Mouse (Mus musculus): ENCODE results near the gene Alk.
A peak's percentile ranks its signal among the peaks of the same experiment; 100 is the strongest.

The Alk gene

GRCm38 (mm10) chr17:72144461-72144860 lies 460.0 kb downstream of the Alk start:
- no peak for DNase-seq (ENCODE audit: low read depth)

- DNase-seq (ENCODE audit: low read depth) = no peak
Observed at GRCm38 (mm10) chr17:72132140-72132911, 472.1 kb downstream of the Alk start.

- DNase-seq (ENCODE audit: low read depth) = no peak
Observed at GRCm38 (mm10) chr17:72121660-72122059, 482.8 kb downstream of the Alk start.

- no peak for DNase-seq (ENCODE audit: low read depth)
Observed at GRCm38 (mm10) chr17:72120278-72120677, 484.1 kb downstream of the Alk start.

- DNase-seq (ENCODE audit: low read depth) = peak; percentile 34
Observed at GRCm38 (mm10) chr17:72118376-72118775, 486.1 kb downstream of the Alk start.

- DNase-seq (ENCODE audit: low read depth) = no peak
Observed at GRCm38 (mm10) chr17:72115271-72115944, 489.0 kb downstream of the Alk start.

- no peak for DNase-seq (ENCODE audit: low read depth)
Observed at GRCm38 (mm10) chr17:72112004-72112403, 492.4 kb downstream of the Alk start.

GRCm38 (mm10) chr17:72111528-72111927 lies 492.9 kb downstream of the Alk start:
- no peak for DNase-seq (ENCODE audit: low read depth)

GRCm38 (mm10) chr17:72087261-72087703 lies 517.1 kb downstream of the Alk start:
- DNase-seq (ENCODE audit: low read depth) = no peak

- no peak for DNase-seq (ENCODE audit: low read depth)
Observed at GRCm38 (mm10) chr17:72081396-72081795, 523.0 kb downstream of the Alk start.

- DNase-seq (ENCODE audit: low read depth) = no peak
Observed at GRCm38 (mm10) chr17:72076306-72076921, 528.0 kb downstream of the Alk start.

GRCm38 (mm10) chr17:72071871-72072270 lies 532.6 kb downstream of the Alk start:
- DNase-seq (ENCODE audit: low read depth) = no peak

GRCm38 (mm10) chr17:72068176-72068575 lies 536.3 kb downstream of the Alk start:
- DNase-seq (ENCODE audit: low read depth) = peak; percentile 9

- DNase-seq (ENCODE audit: low read depth) = no peak
Observed at GRCm38 (mm10) chr17:72062978-72063377, 541.4 kb downstream of the Alk start.

- no peak for DNase-seq (ENCODE audit: low read depth)
Observed at GRCm38 (mm10) chr17:72059312-72059711, 545.1 kb downstream of the Alk start.

- DNase-seq (ENCODE audit: low read depth) = peak; percentile 7
Observed at GRCm38 (mm10) chr17:72045671-72046070, 558.8 kb downstream of the Alk start.

GRCm38 (mm10) chr17:72043667-72044390 lies 560.6 kb downstream of the Alk start:
- DNase-seq (ENCODE audit: low read depth) = no peak

GRCm38 (mm10) chr17:72043001-72043666 lies 561.3 kb downstream of the Alk start:
- peak; percentile 90 for DNase-seq (ENCODE audit: low read depth)

GRCm38 (mm10) chr17:72039176-72039948 lies 565.1 kb downstream of the Alk start:
- no peak for DNase-seq (ENCODE audit: low read depth)

GRCm38 (mm10) chr17:72038371-72038770 lies 566.1 kb downstream of the Alk start:
- no peak for DNase-seq (ENCODE audit: low read depth)

- no peak for DNase-seq (ENCODE audit: low read depth)
Observed at GRCm38 (mm10) chr17:72030672-72031071, 573.8 kb downstream of the Alk start.

All from NIH3T3 (cell line).